Mouse (Mus musculus) midbrain, embryonic 12.5 days (tissue): ENCODE data around the gene Gm49450. TPM values are rescaled to one million over a fixed set of nuclear protein-coding genes. Genes with fewer than 3 reads are reported as not detected.
"Not testable (repeated sequence)": the region's sequence is repeated elsewhere in the genome, so short reads cannot be mapped to it uniquely, and the experiment has no call there.

Experiments used
- ATAC-seq: fragments of 200-750 bp; cut with Nextera tagmentation; 2 replicates; pipeline ENCODE4 v1.8.0; 2017; ENCODE audit warnings: low read depth, moderate TSS enrichment, moderate library complexity; ENCODE audit not compliant: low FRiP score
- H3K27ac ChIP-seq: fragments of 300-500 bp; sonication (generic); replicated peaks from 2 replicates; pipeline ENCODE4 v1.5.1; 2016; ENCODE audit warnings: mild to moderate bottlenecking
- H3K27me3 ChIP-seq: fragments of 300-500 bp; sonication (generic); 2 replicates; pipeline ENCODE4 v1.6.1; 2016; ENCODE audit warnings: mild to moderate bottlenecking
- H3K36me3 ChIP-seq: fragments of 300-500 bp; sonication (generic); 2 replicates; pipeline ENCODE4 v1.6.1; 2016
- H3K4me1 ChIP-seq: fragments of 300-500 bp; sonication (generic); 2 replicates; pipeline ENCODE4 v1.6.1; 2016
- H3K4me2 ChIP-seq: fragments of 300-500 bp; sonication (generic); replicated peaks from 2 replicates; pipeline ENCODE4 v1.6.1; 2016; ENCODE audit warnings: mild to moderate bottlenecking, moderate library complexity
- H3K4me3 ChIP-seq: fragments of 300-500 bp; sonication (generic); 2 replicates; pipeline ENCODE4 v1.5.1; 2016; ENCODE audit warnings: mild to moderate bottlenecking
- H3K9ac ChIP-seq: fragments of 300-500 bp; sonication (generic); replicated peaks from 2 replicates; pipeline ENCODE4 v1.6.1; 2016; ENCODE audit warnings: mild to moderate bottlenecking, moderate library complexity
- H3K9me3 ChIP-seq: fragments of 300-500 bp; sonication (generic); 2 replicates; pipeline ENCODE4 v1.6.1; 2016; ENCODE audit warnings: mild to moderate bottlenecking
- WGBS: fragments of 180-500 bp; shearing (Covaris S2); methylation state at CpG from one replicate; pipeline ENCODE4 v1.1.7; 2016; 5-methylcytosine and 5-hydroxymethylcytosine counted together
- polyA plus RNA-seq: library from polyadenylated mRNA; unstranded; fragments of >200 nt; fragmentation: Nextera tagmentation; extraction: Ambion mirVana; gene quantifications from 2 replicates; pipeline ENCODE4 v1.2.1, GENCODE M21; 2016

Gm49450 gene
- polyA plus RNA-seq, 1 experiment from 2014 or later: not detected

- no peak for ATAC-seq
- Histone ChIP-seq H3K9me3 (no peaks in the 10 kb centered on the region), H3K36me3 (peaks cover 20% of the 10 kb centered on the region), H3K27me3 (no peaks in the 10 kb centered on the region), H3K4me3 (peak overlapping the region; percentile 36), H3K9ac (peak overlapping the region; percentile 51; the same call in 1 of the 2 replicates), H3K27ac (peak overlapping the region; percentile 58), H3K4me2 (peak overlapping the region; percentile 49), H3K4me1 (peaks cover 9% of the 10 kb centered on the region)
- WGBS: 54% methylated on average over 6 of the region's 6 CpGs
These were observed 4.3 kb downstream of the Gm49450 start for GRCm38 (mm10) chr15:98948857-98949606.

GRCm38 (mm10) chr15:98948382-98948781 is 5.0 kb downstream of the Gm49450 start:
- H3K27me3 ChIP-seq: no peaks in the 10 kb centered on the region
- no peak for ATAC-seq
- no peaks in the 10 kb centered on the region for H3K9me3 ChIP-seq
- H3K36me3 ChIP-seq: peaks cover 20% of the 10 kb centered on the region
- peaks cover 8% of the 10 kb centered on the region for H3K4me1 ChIP-seq
- peak overlapping the region; percentile 49 for H3K4me2 ChIP-seq
- peak overlapping the region; percentile 58 for H3K27ac ChIP-seq
- no peak overlapping the region for H3K4me3 ChIP-seq
- H3K9ac ChIP-seq: no peak overlapping the region

DNA sequence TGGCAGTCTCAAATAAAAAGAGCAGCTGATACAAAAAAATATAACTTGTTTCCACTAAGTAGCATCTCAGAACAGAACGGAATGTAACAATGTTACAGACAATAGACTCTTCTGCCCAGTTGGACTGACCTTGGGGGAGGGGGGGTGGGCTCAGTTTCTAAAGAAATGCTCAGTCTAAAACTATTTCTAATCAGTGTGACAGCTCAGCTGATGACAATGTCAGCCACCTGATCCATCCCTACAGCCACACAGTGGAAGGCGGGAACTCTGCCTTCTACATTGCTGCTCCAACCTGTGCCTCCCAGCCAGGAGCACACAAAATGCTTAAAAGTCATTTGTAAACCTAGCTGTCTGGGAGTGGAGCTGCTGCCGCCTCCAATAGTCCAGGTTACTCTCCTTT is 5.5 kb downstream of the Gm49450 start:
- H3K36me3 ChIP-seq: peaks cover 20% of the 10 kb centered on the region
- H3K9me3 ChIP-seq: no peaks in the 10 kb centered on the region
- 45% methylated on average over 3 of the region's 3 CpGs for WGBS
- no peak overlapping the region for H3K4me3 ChIP-seq
- peak overlapping the region; percentile 49 for H3K4me2 ChIP-seq
- H3K27ac ChIP-seq: peak overlapping the region; percentile 58; the same call in 1 of the 2 replicates
- H3K9ac ChIP-seq: no peak overlapping the region
- ATAC-seq: no peak
- H3K4me1 ChIP-seq: peaks cover 8% of the 10 kb centered on the region
- H3K27me3 ChIP-seq: no peaks in the 10 kb centered on the region

- Histone ChIP-seq H3K9ac (no peak overlapping the region), H3K27ac (no peak overlapping the region), H3K9me3 (no peaks in the 10 kb centered on the region), H3K4me2 (no peak overlapping the region), H3K36me3 (peaks cover 7% of the 10 kb centered on the region; the same call in 1 of the 2 replicates), H3K4me1 (peaks cover 3% of the 10 kb centered on the region; the same call in 1 of the 2 replicates), H3K4me3 (no peak overlapping the region), H3K27me3 (no peaks in the 10 kb centered on the region)
- 82% methylated on average over 4 of the region's 4 CpGs for WGBS
- ATAC-seq: no peak
These were observed 10.2 kb downstream of the Gm49450 start for GRCm38 (mm10) chr15:98943133-98943532.

GRCm38 (mm10) chr15:98942081-98942480 is 11.3 kb downstream of the Gm49450 start:
- WGBS: 79% methylated on average over 4 of the region's 4 CpGs
- no peak for ATAC-seq
- no peak overlapping the region for H3K4me3 ChIP-seq
- H3K4me2 ChIP-seq: no peak overlapping the region
- no peak overlapping the region for H3K9ac ChIP-seq
- no peaks in the 10 kb centered on the region for H3K9me3 ChIP-seq
- H3K36me3 ChIP-seq: peaks cover 7% of the 10 kb centered on the region; the same call in 1 of the 2 replicates
- no peaks in the 10 kb centered on the region for H3K27me3 ChIP-seq
- no peaks in the 10 kb centered on the region for H3K4me1 ChIP-seq
- no peak overlapping the region for H3K27ac ChIP-seq

DNA sequence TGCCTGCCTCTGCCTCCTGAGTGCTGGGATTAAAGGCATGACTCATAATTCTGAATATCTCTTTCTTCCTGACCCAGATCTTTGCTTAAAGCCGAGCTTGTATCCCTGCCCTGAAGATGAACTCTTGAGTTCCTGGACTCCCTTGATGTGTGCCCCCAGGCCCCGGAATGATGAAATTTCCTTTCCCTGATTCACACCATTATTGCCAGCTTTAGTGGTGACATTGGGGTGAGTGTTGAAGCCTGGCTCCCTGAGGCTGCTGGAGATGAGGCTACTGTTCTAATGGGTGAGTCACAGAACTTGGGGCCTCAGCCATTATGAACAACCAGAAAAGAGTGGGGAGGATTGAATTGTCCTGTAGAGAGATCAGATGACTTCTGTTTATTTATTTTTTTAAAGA is 11.8 kb downstream of the Gm49450 start:
- H3K4me2 ChIP-seq: no peak overlapping the region
- no peak overlapping the region for H3K4me3 ChIP-seq
- peaks cover 7% of the 10 kb centered on the region; the same call in 1 of the 2 replicates for H3K36me3 ChIP-seq
- no peak overlapping the region for H3K27ac ChIP-seq
- no peak for ATAC-seq
- no peaks in the 10 kb centered on the region for H3K27me3 ChIP-seq
- no peaks in the 10 kb centered on the region for H3K4me1 ChIP-seq
- 80% methylated on average over 2 of the region's 2 CpGs for WGBS
- H3K9ac ChIP-seq: no peak overlapping the region
- H3K9me3 ChIP-seq: no peaks in the 10 kb centered on the region

- WGBS: 57% methylated on average over 10 of the region's 10 CpGs
- no peaks in the 10 kb centered on the region for H3K9me3 ChIP-seq
- H3K27ac ChIP-seq: no peak overlapping the region
- H3K4me1 ChIP-seq: no peaks in the 10 kb centered on the region
- no peak for ATAC-seq
- H3K9ac ChIP-seq: no peak overlapping the region
- H3K36me3 ChIP-seq: peaks cover 7% of the 10 kb centered on the region; the same call in 1 of the 2 replicates
- H3K4me2 ChIP-seq: no peak overlapping the region
- H3K4me3 ChIP-seq: no peak overlapping the region
- H3K27me3 ChIP-seq: no peaks in the 10 kb centered on the region
These were observed 12.5 kb downstream of the Gm49450 start for GRCm38 (mm10) chr15:98940816-98941215.

GRCm38 (mm10) chr15:98934217-98934839 is 19.0 kb downstream of the Gm49450 start, which contains the start of gene Tuba1b:
Tuba1b (minus strand) TSS chr15:98934565.
- WGBS: under 1% methylated on average over 54 of the region's 58 CpGs
- Histone ChIP-seq H3K36me3 (peaks cover 12% of the 10 kb centered on the region), H3K4me1 (peaks cover 14% of the 10 kb centered on the region), H3K4me3 (peak within 1 kb of the TSS; percentile 77), H3K27me3 (no peaks in the 10 kb centered on the region), H3K27ac (peak within 1 kb of the TSS; percentile 98), H3K9me3 (no peaks in the 10 kb centered on the region), H3K4me2 (peak within 1 kb of the TSS; percentile 97), H3K9ac (peak within 1 kb of the TSS; percentile 88)
- ATAC-seq: peak; percentile 96

DNA sequence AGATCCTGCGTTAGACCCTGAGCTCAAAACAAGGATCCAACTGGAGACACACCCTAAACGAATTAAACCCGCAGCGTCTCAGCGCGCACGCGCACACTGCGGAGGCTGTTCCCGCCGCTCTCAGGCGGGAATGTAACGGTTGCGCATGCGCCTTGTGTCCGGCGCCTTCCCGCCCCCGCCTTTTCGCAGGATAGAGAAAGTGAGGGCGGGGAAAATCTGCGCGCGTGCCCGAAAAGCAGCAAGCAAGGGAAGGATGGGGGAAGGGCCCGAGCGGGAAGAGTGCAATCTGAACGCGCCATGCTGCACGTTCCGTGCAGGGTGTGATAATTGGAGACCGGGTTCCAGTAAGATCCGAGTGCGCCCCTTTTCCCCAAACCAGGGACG is 19.5 kb downstream of the Gm49450 start:
- peak; percentile 82 for ATAC-seq
- Histone ChIP-seq H3K27me3 (no peaks in the 10 kb centered on the region), H3K4me3 (peak overlapping the region; percentile 77), H3K27ac (peak overlapping the region; percentile 98), H3K36me3 (peaks cover 12% of the 10 kb centered on the region), H3K4me1 (peaks cover 18% of the 10 kb centered on the region), H3K4me2 (peak overlapping the region; percentile 97), H3K9me3 (no peaks in the 10 kb centered on the region), H3K9ac (peak overlapping the region; percentile 88)
- under 1% methylated on average over 35 of the region's 35 CpGs for WGBS

DNA sequence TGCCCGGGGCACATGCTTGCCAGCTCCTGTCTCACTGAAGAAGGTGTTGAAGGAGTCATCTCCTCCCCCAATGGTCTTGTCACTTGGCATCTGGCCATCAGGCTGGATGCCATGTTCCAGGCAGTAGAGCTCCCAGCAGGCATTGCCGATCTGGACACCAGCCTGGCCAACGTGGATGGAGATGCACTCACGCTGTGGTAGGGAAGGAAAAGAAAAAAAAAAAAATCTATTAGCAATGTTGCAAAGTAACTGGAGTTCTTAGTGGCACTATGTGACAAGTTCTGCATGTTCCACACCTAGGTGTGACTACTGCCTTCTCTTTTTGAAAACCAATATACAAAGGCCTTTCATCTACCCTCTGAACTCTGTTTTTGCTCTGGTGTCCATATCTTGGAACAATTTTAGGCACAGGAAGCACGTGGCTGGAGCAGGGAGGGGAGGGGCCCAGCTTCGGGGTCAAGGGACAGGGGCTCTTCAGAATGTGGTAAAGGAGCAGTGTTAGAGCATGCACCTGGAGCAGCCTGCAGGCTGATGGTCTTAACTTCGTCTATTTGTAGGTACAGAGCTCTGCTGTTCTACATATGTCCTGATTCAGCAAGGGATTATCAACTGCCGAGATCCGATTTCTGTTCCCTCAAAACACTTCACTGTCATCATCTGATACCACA is 20.2 kb downstream of the Gm49450 start:
- not testable (repeated sequence) for H3K9me3 ChIP-seq, ATAC-seq, H3K27me3 ChIP-seq
- H3K27ac ChIP-seq: peak overlapping the region; percentile 98
- H3K36me3 ChIP-seq: peaks cover 12% of the 10 kb centered on the region
- peak overlapping the region; percentile 77 for H3K4me3 ChIP-seq
- peak overlapping the region; percentile 88 for H3K9ac ChIP-seq
- H3K4me1 ChIP-seq: peaks cover 22% of the 10 kb centered on the region
- 15% methylated on average over 8 of the region's 9 CpGs for WGBS
- peak overlapping the region; percentile 97 for H3K4me2 ChIP-seq

DNA sequence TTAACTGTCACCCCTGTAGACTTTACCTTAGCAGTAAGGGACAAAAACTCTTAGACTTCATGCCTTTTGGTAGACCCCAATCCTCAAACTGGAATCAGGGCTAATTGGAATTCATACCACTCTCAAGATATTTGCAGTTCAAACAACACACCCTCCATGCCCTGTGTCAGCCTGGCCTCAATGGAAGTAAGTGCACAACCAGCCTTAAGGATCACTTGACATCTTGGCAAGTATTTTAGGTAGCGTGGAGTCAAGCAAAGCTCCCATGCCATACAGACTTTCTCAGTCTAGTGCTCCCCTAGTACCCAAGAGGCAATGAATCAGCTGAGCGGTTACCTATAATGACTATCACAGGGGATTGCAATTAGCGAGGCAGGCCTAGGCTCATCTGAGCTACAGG is 22.4 kb downstream of the Gm49450 start:
- Histone ChIP-seq H3K27ac (0 out of 2 replicates have a peak overlapping the region, but pooled peaks have one; percentile 20), H3K4me1 (peaks cover 22% of the 10 kb centered on the region), H3K9ac (0 out of 2 replicates have a peak overlapping the region, but pooled peaks have one; percentile 20), H3K4me3 (no peak overlapping the region), H3K4me2 (peak overlapping the region; percentile 3; the same call in 1 of the 2 replicates), H3K9me3 (no peaks in the 10 kb centered on the region), H3K36me3 (peaks cover 12% of the 10 kb centered on the region), H3K27me3 (no peaks in the 10 kb centered on the region)
- no peak for ATAC-seq
- WGBS: 83% methylated on average over 3 of the region's 3 CpGs
